Mouse (Mus musculus) cortical plate, adult 2 months (tissue): ENCODE data around the gene Sptbn1.

ENCODE experiments used
- CTCF ChIP-seq: fragments of 200-500 bp; IDR thresholded peaks from 2 replicates; pipeline ENCODE4 v1.5.1; 2011; ENCODE audit warnings: mild to moderate bottlenecking, control low read depth, low read length; ENCODE audit not compliant: insufficient read depth; ENCODE audit errors: extremely low read depth
- POLR2A ChIP-seq: fragments of 200-500 bp; IDR thresholded peaks from 2 replicates; pipeline ENCODE4 v1.6.1; 2011; ENCODE audit warnings: mild to moderate bottlenecking, low read length, control low read depth; ENCODE audit not compliant: insufficient read depth; ENCODE audit errors: extremely low read depth

- no peak for TF ChIP-seq CTCF
- no peak for TF ChIP-seq POLR2A
These were observed 67.6 kb downstream of the Sptbn1 start for GRCm38 (mm10) chr11:30200391-30200790.
